Mouse (Mus musculus) cerebellum, adult 8-10 months (tissue): ENCODE results near the gene Prkg1.
"Not testable (repeated sequence)": the region's sequence is repeated elsewhere in the genome, so short reads cannot be mapped to it uniquely, and the experiment has no call there.

Experiments used
- DNase-seq: peaks from one replicate; pipeline ENCODE4 v3.0.0; 2022

Gene Prkg1

DNA sequence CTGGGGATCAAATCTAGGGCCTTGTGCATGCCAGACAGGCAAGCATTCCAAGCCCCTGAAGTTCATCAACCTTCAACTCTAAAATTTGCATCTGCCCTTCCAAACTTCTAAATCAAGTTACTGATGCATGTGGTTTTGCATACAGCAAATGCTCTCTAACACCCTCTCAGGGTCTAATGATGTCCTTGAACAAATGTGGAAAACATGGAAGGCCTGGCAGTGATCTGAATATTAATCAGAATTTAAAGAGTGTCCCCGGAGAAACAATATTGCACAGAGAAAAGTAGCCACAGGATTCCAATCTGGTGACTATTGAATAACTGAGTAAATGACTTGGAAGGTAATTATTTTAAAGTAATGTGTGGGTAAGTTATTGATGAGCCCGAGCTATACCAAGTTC, 481.2 kb downstream of the Prkg1 start:
- no peak for DNase-seq

DNA sequence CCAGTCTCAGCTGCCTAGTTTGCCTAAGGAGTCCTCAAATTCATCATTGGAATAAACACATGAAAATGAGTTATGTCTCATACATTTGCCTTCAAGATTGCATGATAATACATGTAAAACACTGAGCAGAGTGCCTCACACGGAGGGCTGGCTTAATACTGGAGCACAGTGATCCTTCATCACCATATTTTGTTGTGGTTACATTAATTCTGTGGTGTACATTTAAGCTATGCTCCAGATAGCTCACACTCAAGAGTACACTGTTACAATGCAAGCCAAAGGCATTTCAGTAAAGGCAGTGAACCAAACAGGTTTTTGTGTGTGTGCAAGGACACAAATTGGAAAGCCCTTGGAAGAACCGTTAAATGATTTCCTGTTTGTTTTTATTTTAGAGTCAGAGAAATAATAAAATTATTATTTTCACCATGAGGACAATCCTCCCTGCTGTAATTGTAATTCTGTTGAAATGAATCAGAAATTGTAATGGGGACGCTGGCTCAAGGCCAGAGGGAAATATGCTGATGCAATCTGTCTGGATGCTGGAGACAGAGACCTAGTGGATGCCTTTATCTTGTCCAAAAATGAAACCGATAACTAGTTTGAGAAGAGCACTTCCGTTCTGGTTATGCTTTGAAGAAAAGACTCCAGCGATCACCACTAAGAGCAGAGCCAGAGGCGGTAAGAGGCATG, 484.9 kb downstream of the Prkg1 start:
- no peak for DNase-seq

DNA sequence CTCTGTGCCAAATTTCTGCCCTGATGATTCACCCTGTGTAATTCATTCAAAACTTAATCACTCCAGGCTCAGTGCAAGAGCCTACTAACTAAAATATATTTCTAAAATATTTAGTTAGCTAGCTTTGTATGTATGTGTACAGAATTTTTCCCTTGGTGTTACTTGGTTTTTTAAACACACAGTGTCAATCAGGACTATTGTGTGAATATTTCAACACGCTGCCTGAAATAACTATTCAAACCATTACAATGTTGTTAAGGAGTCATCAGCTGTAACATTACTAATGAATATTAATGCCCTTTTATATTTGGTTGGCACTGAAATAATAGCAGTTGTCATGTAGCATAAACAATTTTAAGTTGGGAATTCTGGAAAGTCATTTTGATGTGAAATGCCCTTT, 502.4 kb downstream of the Prkg1 start:
- DNase-seq: no peak

DNA sequence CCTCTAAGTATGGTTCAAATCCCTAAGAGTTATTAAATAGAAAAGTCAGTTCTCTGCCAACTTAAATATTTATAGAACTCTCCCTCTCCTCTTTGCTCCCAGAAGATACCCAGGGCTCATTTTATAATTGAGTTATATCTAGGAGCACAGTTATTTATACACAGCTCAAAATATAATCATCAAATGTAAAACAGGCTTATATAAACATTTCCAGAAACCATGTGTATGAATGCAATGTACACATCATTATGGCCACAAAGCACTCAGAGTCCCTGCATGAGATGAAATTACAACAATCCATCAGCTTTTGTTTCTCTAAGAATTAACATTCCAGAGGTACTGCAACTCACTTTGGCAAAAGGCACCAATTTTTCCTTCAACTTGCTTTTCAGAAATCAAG, 504.3 kb downstream of the Prkg1 start:
- DNase-seq: no peak

- no peak for DNase-seq
These were observed 509.1 kb downstream of the Prkg1 start for GRCm38 (mm10) chr19:31255780-31256179.

- DNase-seq: no peak
These were observed 532.4 kb downstream of the Prkg1 start for GRCm38 (mm10) chr19:31232410-31232809.

- DNase-seq: no peak
These were observed 536.4 kb downstream of the Prkg1 start for GRCm38 (mm10) chr19:31228385-31228784.

DNA sequence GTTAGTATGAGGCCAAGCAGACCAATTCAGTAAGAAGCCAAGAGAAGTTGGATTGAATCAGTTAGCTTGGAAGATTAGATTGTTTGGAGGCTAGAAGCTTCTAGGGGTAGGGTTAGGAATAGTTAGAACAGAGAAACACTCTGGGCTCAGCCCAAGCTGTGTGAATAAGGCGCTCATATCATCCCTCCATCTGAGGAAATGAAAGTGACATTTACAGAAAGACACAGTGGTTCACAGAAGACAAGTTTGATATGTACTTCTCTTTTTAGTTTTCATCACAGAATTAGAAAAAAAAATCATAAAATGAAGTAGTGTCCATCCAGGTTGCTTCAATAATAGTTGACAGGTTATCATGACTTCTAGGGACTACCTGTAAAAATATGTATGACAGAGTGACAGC, 541.4 kb downstream of the Prkg1 start:
- no peak for DNase-seq

GRCm38 (mm10) chr19:31219261-31219660, 545.6 kb downstream of the Prkg1 start:
- not testable (repeated sequence) for DNase-seq

DNA sequence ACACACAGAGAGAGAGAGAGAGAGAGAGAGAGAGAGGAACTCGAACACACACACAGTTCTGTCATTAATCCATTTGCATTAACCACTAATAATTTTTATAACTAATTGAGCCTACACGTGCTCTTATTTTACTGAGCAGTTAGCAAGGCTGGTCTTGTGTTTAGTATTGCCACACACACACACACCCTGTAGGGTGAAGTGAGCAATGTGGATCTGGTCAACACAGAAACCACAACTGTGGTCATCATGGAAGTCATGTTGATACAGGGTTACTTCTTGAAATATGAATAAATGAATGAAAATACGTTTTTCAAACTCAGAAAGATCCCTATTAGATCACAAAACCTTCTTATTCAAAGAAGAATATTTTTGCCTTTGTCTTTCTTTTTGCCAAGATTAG, 554.0 kb downstream of the Prkg1 start:
- DNase-seq: no peak

DNA sequence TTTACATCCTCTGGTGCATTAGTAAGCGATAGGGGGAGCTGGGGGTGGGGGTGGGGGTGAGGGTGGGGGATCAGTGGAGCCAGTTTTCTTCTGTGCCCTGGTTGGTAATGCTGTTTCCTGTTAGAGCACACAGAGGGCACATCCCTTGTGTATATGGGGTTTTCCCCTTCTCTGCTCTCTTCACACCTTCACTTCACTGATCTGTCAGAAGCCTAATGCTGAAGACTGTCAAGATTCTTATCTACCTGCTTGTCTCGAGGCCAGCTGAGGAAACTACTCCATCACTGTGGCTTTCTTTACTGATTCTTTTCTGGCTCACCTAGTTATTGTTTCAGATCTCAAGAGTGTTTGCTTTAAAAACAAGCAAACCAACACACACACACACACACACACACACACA, 554.4 kb downstream of the Prkg1 start:
- no peak for DNase-seq

GRCm38 (mm10) chr19:31199583-31199982, 565.2 kb downstream of the Prkg1 start:
- DNase-seq: no peak

DNA sequence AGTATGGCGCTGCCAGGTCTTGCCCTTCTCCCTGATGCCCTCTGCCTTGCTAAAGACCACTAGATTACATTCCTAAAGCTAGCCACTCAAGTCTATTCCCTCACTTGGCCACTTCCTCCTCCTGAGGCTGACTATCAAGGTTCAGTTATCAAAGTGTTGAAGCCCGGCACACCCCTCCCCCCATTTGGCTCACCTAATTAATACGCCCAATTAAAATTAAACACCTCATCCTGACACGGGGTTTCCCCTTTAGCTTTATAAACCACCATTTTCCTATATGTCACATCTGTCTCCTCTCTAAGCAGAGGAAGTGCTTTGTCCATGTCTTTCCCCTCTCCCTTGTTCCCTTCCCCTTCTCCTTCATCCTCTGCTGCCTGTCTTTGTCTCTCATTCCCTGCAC, 566.4 kb downstream of the Prkg1 start:
- no peak for DNase-seq

DNA sequence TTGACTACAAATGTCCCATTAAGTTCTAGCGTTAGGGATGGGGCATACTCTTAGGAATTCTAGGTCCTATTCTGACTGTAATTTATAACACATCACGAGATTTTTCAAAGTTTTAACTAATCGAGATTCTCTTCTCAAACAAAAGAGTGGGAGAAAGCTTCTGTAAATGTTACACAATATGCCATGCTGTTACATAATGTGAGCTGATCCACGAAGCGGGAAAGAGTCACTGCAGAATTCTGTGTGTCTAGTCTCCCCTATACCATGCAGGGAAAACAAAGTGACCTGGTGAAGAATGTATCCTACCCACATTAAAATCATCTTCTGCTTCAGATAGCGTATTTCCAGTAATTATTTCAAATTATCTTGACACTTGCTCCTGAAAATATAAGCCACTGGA, 567.8 kb downstream of the Prkg1 start:
- no peak for DNase-seq

GRCm38 (mm10) chr19:31188559-31189218, 576.1 kb downstream of the Prkg1 start:
- no peak for DNase-seq

- DNase-seq: no peak
These were observed 584.1 kb downstream of the Prkg1 start for GRCm38 (mm10) chr19:31180757-31181156.

GRCm38 (mm10) chr19:31177279-31177922, 587.4 kb downstream of the Prkg1 start:
- DNase-seq: no peak

- DNase-seq: no peak
These were observed 593.8 kb downstream of the Prkg1 start for GRCm38 (mm10) chr19:31170985-31171384.

DNA sequence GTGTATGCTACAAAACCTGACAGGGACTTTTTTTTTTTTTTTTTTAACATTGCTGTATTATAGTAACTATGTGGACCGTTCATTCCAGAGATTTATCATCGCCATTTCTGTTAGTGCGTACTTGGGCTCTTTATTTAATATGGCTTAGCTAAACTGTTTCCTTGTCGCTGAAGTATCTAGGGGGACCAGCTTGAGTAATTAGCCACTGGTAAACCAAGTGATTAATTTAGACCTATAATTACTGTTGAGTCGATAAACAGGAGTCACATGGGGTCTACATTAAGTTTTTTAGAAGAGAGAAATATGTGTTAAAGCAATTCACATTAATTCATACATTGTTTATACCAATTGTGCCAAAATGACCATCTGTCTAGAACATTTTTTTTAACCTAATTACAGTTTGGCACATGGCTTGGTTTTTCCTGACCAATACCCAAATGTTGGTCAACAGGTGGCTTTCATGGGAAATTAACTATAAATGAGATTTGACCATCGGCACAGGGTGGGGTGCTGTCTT, 605.8 kb downstream of the Prkg1 start:
- no peak for DNase-seq

- no peak for DNase-seq
These were observed 611.4 kb downstream of the Prkg1 start for GRCm38 (mm10) chr19:31153399-31153798.

- no peak for DNase-seq
These were observed 614.9 kb downstream of the Prkg1 start for GRCm38 (mm10) chr19:31149902-31150301.

DNA sequence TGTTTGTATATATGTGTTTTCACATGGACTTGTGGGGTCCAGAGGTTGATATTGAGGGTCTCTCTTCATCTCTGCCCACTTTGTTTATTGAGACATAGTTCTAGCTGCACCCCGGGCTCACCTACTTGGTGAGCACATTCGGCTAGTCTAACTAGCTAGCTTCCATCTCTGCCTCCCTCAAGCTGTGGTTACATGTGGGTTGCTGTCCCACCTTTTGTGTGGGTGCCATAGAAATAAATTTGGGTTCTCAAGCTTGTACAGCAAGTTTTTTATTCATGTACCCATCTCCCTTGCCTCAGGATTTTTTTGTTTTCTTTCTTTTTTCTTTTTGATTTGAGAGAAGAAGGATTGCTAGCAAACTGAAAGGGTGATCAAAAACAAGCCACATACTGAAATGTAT, 617.4 kb downstream of the Prkg1 start:
- no peak for DNase-seq

GRCm38 (mm10) chr19:31146156-31146555, 618.7 kb downstream of the Prkg1 start:
- DNase-seq: no peak

DNA sequence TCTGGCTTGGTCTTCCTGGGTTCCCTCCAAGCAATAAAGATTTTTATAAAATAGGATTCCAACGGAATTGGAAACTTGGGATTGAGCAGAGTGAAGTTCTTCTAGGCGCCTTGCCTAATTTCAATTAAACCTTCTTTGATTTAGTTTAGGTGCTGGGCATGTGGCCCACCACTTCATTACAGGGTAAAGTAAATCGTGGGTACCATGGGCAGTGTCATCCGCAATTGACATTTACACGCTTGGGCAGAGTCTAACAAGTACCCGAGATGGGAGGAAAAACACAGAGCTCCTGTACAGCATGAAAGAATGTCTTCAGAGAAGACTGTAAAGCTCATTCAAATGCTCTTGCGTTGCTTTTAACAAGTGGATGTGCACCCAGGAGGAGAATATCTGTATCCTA, 622.9 kb downstream of the Prkg1 start:
- no peak for DNase-seq
